Mouse (Mus musculus): ENCODE measurements around the gene Pdpk1.

GRCm38 (mm10) chr17:24140845-24141424 is 9.8 kb downstream of the Pdpk1 start:
- no peak for TF ChIP-seq ZC3H11A (IDR thresholded peaks at IDR 0.05; ENCODE audit: borderline replicate concordance, low read depth, low read length)
- TF ChIP-seq CHD2 (IDR thresholded peaks at IDR 0.05; ENCODE audit: low read depth, low read length) = no peak
- TF ChIP-seq MAFK (IDR thresholded peaks at IDR 0.05; ENCODE audit: insufficient read depth, low read depth, low read length) = no peak

Measured in ES-E14 (cell line).